Mouse (Mus musculus): ENCODE data around the gene Map10.

DNA sequence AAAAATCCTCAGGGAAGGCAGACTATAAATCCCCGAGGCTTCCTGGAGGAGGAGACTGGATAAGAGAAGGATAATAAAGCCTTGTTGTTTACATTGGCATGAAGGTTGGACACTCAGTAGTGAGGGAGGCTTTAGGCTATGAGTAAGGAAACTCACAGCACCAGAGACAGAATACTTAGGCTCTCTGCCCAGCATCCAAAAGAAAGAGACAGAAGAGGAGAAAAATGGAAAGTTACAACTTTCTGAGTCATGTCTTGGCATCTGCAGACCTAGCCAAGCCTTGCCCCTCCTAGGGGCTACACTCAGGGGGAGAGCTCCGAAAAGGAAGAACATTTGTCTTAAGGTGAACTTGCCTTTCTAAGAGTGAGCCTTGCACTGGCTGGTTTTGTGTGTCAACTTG, 30.0 kb upstream of the Map10 start:
- no peak for TF ChIP-seq POLR2A (IDR thresholded peaks at IDR 0.05; ENCODE audit: insufficient read depth, low read depth, low read length)
- no peak for TF ChIP-seq CTCF (IDR thresholded peaks at IDR 0.05)
